Mouse (Mus musculus) right cerebral cortex, adult 18-20 months (tissue): Measurements from ENCODE around the gene Xrra1.
"Not testable (repeated sequence)": the region's sequence is repeated elsewhere in the genome, so short reads cannot be mapped to it uniquely, and the experiment has no call there.

ENCODE experiments used
- DNase-seq: peaks from one replicate; pipeline ENCODE4 v3.0.0; 2022; ENCODE audit warnings: mixed read lengths

Xrra1 gene

DNA sequence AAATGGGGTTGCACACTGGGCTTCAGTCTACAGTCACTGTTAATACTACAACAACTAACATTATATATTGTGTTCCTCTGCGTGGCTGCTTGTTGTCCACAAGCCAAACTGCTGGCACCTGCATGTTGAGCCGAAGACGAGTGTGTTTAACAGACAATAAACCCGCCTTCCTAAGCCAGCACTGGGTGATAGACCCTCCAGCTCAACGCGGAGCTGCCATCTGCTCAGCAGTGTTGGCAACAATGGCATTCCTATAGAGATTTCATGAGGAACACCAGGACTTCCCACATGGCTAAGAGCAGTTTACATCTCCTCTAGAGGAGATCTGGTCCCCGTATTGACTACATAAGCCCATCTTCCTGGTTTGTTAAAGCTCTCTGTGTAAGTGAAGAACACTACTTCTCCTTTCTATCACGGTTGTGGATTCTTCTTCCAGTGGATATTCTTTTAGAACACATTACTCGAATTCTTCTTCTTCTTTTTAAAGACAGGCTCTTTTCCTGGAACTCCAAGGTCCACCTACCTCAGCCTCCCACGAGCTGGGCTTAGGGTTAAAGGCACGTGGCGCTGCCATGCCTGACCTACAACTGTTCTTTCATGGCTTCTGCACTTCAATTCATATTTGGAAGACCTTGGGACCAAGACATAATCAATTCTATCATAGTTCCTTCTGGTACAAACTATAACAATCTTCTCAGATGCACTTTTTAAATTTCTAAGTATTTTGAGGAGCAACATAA lies 98.5 kb downstream of the Xrra1 start:
- DNase-seq, result no peak

DNA sequence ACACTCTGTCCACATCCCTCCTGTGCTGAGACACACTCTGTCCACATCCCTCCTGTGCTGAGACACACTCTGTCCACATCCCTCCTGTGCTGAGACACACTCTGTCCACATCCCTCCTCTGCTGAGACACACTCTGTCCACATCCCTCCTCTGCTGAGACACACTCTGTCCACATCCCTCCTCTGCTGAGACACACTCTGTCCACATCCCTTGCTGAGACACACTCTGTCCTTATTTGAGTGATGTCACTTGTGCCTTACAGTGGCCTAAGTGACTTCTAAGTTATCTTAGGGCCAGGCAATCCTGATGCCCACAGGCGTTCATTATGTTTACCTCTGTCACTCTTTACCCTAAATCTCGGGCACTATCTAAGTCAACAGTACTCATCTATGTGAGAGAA lies 101.7 kb downstream of the Xrra1 start:
- DNase-seq, result not testable (repeated sequence)

DNA sequence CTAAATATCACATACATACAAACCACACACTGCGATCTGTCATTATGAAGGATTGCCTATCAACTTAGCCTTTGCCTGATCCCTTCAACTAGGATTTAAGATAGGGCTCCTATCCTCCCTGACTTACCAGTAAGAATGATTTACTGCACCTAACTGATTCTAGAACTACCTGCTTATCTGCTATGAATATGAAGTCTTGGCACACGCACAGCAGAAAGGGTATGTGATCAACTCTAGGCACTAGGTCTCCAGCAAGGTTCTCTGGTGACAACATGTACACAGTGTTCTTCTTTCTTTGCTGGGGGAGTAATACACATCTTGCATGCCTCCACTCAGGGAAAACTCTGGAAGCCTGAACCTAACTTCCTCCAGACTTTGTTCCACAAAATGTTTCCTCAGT lies 102.6 kb downstream of the Xrra1 start:
- no peak for DNase-seq

DNA sequence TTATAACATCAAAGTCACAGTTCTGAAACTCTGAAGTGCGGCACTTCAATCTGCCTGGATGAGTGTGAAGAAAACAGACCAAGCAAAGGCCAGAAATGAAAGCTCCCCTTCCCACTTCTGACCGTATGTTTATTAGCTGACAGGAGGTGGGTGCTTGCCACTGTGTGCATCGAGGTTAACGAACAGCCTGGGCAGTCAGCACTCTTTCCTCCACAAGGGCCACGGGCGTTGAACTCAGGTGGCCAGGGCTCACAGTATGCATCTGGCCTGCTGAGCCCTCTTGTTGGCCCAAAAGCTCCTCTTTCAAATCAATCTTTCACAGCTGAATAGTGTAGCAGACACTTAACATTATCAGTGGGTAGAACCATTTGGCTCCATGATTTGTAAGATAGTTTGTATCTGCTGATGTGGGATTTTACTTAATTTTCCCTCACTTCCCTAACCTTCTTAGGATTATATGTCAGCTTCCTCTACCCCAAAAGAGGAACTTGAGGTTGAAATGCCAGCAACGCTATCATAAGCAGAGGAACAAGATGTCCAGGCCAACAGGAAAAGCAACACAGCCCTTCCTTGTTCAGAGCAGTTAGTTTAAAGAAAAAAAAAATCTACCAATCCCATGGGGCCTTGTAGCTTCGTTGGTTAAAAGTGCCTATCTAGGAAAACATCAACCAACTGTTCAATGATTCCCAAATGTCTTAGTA lies 103.8 kb downstream of the Xrra1 start:
- no peak for DNase-seq

DNA sequence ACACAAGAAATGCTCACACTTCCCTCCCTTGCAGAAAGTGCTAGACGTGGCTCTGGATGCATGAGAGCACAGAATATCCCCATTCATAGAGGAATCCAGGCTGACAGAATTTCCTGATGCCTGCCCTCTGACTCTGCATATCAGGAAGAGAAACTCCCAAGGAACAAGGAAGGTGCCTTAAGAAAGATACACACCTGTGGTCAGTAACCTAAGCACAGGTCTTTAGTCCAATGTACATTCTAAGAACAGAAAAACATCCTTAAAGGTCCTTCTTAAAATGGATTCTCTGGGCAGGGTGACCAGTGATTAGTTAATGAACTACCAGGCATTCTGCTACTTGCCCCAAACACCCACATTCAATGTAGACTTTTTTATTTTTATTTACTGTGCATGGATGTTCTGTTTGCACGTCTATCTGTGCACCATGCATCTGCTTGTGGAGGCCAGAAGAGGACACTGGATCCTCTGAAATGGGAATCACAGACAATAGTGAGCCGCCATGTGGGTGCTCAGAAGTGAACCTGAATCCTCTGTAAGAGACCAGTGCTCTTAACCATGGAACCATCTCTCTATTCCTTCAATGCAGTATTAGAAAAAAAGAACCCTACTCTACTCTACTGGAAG lies 104.4 kb downstream of the Xrra1 start:
- DNase-seq, result no peak

DNA sequence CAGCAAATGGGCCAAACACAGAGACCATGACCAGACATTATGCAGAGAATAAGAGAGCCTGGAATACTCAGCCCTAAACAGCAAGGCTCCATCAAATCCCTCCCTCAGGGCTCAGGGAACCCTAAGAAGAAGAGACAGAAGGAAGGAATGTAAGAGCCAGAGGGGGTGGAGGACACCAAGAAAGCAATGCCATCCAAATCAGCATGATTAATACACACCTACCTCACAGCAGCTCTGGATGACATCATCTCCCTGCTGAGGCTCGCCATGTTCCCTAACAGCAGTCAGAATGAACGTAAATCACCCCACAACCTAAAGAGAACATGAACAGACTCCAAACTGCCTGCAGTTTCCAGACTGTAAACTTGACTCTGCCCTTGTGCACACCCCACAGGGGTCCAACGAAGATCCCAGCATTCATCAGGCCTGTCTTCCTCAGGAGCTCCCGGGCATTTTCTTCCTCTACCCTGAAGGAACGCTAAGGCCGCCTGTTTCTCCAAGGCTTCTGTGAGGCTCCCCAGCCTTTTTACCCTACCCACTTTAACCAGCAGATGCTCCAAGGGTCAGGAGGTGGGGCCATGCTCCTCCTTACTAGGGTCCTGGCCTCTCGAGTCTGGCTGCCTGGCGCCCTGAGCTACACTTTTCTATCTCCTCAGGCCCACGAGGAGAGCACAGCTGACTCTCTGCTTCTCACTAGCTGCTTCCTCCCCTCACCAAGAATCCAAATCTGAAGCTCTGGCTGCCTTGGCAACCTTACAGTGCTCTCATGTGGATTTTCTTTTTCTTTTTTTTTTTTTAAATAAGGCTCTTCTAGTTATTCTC lies 106.3 kb downstream of the Xrra1 start:
- peak; percentile 80 for DNase-seq

DNA sequence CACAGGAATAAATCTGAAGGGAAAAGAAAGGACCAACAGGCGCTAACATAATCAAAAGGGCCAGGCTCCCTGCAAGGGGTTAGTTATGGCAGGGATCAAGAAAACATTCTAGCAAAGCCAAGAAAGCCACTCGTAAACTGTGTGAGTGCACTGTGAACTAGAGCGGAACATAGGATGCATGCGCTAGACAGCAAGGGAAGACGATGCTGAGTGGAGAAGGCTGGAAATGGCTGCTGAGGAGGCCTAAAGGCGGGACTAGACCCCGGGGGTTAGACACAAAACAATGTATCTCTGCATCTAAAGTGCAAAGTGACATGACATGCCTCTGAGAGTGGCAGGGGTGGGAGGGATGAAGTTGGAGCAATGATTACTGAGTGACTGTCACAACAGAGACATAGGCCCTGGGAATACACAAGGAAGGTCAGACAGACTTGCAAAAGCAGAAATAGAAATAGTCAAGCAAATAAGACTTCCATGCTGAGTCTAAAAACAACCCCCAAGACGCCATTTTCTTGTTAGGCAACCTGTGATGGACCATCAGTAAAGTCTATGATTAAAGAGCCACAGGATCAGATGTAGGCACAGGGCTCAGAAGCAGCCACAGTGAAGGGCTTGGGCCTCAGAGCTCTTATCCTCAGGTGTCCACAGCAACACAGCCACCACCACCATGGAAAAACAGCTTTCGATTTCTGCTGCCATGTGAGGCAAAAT lies 107.2 kb downstream of the Xrra1 start:
- DNase-seq, result no peak
